Mouse (Mus musculus) small intestine, adult 2 months (tissue): ENCODE measurements at regions not wholly inside any gene's neighbourhood (a gene's known extent, or its start where the extent isn't known, plus 50 kb on each side); places are given as distances from the start of the nearest gene placed in this dataset.

Source experiments
- CTCF ChIP-seq: fragments of 200-500 bp; IDR thresholded peaks from 2 replicates; pipeline ENCODE4 v1.5.1; 2012; ENCODE audit warnings: low read depth, mild to moderate bottlenecking, control low read depth, inconsistent platforms, low read length, moderate library complexity, mixed read lengths; ENCODE audit not compliant: insufficient replicate concordance, insufficient read length; ENCODE audit errors: extremely low read depth
- POLR2A ChIP-seq: fragments of 200-500 bp; IDR thresholded peaks from 2 replicates; pipeline ENCODE4 v1.6.1; 2012; ENCODE audit warnings: low read depth, mild to moderate bottlenecking, control low read depth, inconsistent platforms, low read length, moderate library complexity

DNA sequence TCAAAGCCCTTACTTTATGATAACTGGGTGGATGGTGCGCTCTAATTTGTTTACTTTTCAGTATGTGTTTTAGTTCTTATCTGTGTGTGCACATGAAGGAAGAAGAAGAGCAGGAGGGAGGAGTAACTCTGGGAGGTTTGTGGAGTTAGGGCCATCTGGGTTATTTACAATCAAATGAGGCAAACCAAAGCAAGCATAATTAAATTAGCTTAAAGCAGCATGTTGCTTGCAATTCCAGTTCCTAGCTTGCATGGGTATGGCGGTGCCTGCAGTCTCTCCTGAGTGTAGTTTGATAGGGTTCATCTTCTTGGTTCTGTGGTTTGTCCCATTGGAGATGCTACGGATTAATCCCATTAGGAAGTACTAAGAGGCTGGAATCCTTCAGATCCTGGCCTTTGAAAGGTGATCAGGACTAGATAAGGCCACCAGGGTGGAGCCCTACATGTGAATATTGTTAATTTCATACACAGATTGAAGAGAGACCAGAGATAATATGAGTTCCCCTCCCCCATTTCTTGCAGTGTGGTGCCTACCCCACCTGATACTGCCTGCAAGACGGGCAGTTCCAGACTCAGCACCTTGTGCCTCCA, 123.5 kb downstream of the Far1 start:
- TF ChIP-seq CTCF (no peak), POLR2A (no peak)
